Mouse (Mus musculus): ENCODE results near the gene Dnajc3.
"Not testable (repeated sequence)": the region's sequence is repeated elsewhere in the genome, so short reads cannot be mapped to it uniquely, and the experiment has no call there.

Gene Dnajc3

GRCm38 (mm10) chr14:118931181-118931580 lies 6.6 kb upstream of the Dnajc3 start:
- DNase-seq (ENCODE audit: low spot score in 2 of 2): no peak

- no peak for DNase-seq (ENCODE audit: low spot score in 2 of 2)
These were observed 4.8 kb upstream of the Dnajc3 start for GRCm38 (mm10) chr14:118932956-118933355.

GRCm38 (mm10) chr14:118934686-118935085 lies 3.1 kb upstream of the Dnajc3 start:
- no peak for DNase-seq (ENCODE audit: low spot score in 2 of 2)

- no peak for DNase-seq (ENCODE audit: low spot score in 2 of 2)
These were observed 1.5 kb upstream of the Dnajc3 start for GRCm38 (mm10) chr14:118936236-118936635.

DNA sequence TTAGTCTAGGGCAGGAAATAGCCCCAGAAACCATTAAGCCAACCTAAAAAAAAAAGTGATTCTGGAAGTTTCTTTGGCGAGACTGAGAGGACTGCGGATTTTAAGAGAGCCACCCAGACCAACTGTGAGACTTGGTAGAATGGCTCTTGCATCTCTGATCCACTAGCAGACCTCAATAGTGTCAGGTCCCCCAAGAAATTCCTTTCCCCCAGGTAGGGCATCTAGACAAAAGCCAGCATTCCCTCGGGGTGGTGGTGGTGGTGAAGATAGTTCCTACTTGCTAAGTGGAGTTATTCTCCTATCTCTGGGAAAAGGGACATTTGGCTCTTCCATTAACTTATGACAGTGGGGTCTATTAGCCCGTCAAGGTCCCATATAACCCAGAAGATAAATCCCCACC lies 824 bp upstream of the Dnajc3 start:
- DNase-seq (ENCODE audit: low spot score in 2 of 2): no peak

DNA sequence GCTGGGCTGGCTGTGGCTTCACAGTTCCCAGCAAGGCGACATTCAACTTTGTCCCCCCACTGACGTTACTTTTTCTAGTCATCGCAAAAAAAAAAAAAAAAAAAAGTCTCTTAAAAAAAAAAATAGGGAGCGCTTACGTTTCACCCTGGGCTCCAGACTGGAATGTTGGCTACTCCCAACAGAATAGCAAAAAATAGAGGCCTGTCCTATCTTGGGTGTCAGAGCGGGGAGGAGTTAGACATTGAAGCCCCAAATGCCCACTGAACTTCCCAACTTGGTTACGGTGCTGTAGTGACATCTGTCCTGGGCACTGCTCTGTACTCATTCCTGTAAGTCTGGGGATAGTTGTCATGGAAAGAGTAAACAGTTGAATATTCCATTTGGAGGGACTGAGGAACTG lies 775 bp downstream of the Dnajc3 start:
- DNase-seq (ENCODE audit: low spot score in 2 of 2): no peak

DNA sequence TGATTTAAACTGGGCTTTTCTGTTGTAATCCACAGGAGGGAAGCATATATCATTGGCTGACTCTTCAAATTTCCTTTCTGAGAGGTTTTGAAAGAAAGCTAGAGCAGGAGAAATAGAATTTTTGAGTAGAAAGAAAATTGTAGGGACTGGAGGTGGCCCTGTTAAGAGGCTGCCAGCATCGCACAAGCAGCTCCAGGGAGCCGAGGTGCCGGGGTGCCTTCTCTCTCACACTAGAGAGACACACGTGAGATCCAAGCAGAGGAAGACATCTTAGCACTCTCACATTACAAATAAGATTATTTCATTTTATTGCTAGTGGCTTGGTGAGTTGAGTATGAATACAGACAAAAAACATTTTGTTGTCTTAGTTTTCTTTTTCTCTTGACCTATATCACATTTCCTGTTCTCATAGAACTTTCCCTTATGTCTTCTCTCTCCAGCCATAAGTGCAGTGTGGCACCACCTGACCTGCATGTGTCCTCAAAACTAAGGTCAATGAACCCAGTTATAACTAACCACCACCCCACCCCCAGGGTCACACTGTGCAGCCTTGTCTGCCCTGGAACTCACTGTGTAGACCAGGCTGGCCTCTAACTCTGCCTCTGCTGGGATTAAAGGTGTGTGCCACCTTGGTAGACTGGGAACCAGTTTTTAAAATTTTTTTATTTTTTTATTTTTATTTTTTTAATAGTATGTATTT lies 3.2 kb downstream of the Dnajc3 start:
- DNase-seq (ENCODE audit: low spot score in 2 of 2): no peak

GRCm38 (mm10) chr14:118942076-118942475 lies 4.3 kb downstream of the Dnajc3 start:
- DNase-seq (ENCODE audit: low spot score in 2 of 2): no peak

GRCm38 (mm10) chr14:118944702-118945101 lies 6.9 kb downstream of the Dnajc3 start:
- DNase-seq (ENCODE audit: low spot score in 2 of 2): no peak

- DNase-seq (ENCODE audit: low spot score in 2 of 2): no peak
These were observed 11.1 kb downstream of the Dnajc3 start for GRCm38 (mm10) chr14:118948841-118949240.

- DNase-seq (ENCODE audit: low spot score in 2 of 2): no peak
These were observed 14.3 kb downstream of the Dnajc3 start for GRCm38 (mm10) chr14:118951912-118952583.

DNA sequence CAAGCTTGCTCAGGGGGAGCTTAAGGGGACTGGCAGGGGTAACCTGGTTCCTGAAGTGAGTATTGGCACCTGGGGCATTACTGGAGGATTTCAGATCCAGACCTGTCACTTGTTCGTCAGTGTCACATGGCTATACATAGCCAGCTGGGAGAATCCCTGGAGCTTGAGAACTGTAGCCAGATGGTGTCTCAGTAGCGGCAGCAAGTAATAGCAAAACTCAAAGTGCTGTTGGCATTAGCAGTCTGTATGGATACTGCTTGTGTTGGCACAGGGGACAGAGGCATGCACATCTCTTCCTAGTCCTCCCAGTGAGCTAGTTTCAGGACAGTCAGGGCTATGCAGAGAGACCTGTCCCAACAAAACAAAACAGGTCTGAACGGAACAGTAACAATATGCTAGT lies 20.2 kb downstream of the Dnajc3 start:
- DNase-seq (ENCODE audit: low spot score in 2 of 2): no peak

DNA sequence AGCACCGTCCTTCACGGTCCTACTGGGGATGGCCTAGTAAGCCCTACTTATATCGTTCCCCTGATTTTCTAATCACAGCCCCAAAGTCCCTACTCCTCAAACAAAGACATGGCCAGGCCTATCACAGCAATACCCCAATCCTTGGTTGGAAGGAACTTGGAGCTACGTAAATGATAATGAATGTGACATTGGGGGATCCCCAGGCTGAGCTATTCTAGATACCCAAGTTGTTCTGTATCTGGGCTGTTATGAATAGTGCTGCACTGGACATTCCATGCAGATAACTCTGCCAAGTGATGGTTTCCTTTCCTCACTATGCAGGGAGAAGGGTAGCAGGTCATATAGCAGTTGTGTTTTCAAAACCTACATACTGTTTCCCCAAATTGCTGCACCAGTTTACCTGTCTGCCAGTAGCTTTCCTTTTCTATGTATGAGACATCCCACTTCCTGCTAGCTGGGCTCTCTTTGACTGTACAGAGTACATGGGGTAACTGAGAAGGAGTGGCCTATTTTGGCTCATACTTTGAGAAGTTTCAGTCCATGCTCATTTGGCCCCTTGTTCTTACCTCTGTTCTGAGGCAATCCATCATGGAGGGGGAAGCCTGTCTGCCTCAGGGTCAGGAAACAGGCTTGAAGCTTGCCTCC lies 27.7 kb downstream of the Dnajc3 start:
- no peak for DNase-seq (ENCODE audit: low spot score in 2 of 2)

- DNase-seq (ENCODE audit: low spot score in 2 of 2): no peak
These were observed 29.9 kb downstream of the Dnajc3 start for GRCm38 (mm10) chr14:118967646-118968045.

DNA sequence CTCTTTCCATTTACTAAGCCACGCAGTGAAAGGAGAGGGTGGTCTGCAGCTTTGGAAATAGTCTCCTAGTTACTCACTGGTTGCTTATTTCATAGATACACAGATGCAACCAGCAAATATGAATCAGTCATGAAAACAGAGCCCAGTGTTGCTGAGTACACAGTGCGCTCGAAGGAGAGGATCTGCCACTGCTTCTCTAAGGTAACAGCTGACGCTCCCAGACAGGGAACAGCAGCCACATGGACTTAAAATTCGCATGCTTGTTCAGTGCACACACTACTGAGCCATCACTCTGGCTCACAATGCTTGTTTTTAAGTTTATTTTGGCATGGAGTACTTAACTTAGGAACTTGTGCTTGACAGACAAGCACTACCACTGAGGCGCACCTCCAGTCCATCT lies 34.5 kb downstream of the Dnajc3 start:
- no peak for DNase-seq (ENCODE audit: low spot score in 2 of 2)

GRCm38 (mm10) chr14:118977136-118977816 lies 39.5 kb downstream of the Dnajc3 start:
- no peak for DNase-seq (ENCODE audit: low spot score in 2 of 2)

DNA sequence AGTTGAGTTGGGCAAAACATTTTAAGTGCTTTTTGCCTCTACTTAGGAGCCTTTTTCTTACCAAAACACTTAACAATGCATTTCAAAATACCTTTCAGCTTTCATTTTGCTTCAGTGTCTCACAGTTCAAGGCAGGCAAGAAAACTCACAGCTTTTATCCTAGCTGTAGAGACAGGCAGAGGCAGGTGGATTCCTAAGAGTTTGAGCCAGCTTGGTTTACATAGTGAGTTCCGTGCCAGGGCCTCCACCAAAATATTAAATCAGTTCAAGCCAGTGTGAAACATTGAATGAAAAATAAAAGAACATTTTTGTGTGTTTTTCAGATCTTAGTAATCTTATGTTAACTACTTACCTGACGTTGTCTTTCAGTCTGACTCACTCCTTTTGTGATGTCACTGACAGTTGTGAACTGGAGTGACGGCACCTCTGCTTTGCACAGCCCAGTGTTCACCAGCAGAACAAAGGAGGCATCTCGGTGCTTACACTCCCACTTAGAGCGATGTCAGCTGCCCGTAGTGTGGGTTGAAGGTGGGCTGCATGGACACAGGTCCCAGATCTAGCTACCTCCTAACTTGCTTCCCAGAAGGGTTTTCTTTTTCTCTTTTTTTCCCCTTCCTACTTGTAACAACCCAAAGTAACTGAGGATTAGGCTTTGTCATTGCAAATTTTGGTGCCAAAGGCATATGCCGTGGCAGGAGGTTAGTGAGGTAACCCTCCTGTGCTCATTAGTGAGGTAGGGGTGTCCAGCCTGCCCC lies 42.0 kb downstream of the Dnajc3 start:
- DNase-seq (ENCODE audit: low spot score in 2 of 2): no peak

GRCm38 (mm10) chr14:118980358-118980757 lies 42.6 kb downstream of the Dnajc3 start:
- DNase-seq (ENCODE audit: low spot score in 2 of 2): no peak

- no peak for DNase-seq (ENCODE audit: low spot score in 2 of 2)
These were observed 43.1 kb downstream of the Dnajc3 start for GRCm38 (mm10) chr14:118980890-118981289.

GRCm38 (mm10) chr14:118981711-118982428 lies 44.1 kb downstream of the Dnajc3 start:
- DNase-seq (ENCODE audit: low spot score in 2 of 2): not testable (repeated sequence)
